Mouse (Mus musculus): Measurements from ENCODE around the gene Kcnj10. TPM values are rescaled to one million over a fixed set of nuclear protein-coding genes. Genes with fewer than 3 reads are reported as not detected.
A peak's percentile ranks its signal among the peaks of the same experiment; 100 is the strongest.

Gene Kcnj10
- polyA plus RNA-seq, 1 experiment from 2014 or later = 2.5 TPM

DNA sequence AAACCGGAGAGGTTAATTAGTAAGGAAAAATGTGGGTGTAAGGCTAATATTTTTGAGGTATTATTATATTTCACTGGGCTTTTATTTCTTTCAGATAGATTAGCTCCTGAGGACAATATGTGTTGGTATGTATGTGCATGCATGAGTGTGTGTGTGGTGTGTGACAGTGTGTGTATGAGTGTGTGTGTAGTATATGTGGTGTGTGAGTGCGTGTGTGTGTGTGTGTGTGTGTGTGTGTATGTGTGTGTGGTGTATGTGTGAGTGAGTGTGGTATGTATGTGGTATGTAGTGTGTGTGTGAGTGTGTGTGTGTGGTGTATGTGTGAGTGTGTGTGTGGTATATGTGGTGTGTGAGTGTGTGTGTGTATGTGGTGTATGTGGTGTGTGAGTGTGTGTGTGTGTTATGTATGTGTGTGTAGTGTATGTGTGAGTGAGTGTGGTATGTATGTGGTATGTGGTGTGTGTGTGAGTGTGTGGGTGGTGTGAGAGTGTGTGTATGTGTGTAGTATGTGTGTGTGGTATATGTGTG is 51.7 kb downstream of the Kcnj10 start:
- Histone ChIP-seq H3K4me3 (ENCODE audit: low read depth, low read length) (no peak overlapping the region), H3K36me3 (ENCODE audit: control insufficient read depth, insufficient read depth, low read length) (no peaks in the 10 kb centered on the region), H3K27ac (ENCODE audit: low read length) (no peak overlapping the region), H3K9ac (ENCODE audit: low read depth, low read length) (no peak overlapping the region; the same call in 1 of the 2 replicates), H3K4me2 (ENCODE audit: low read length) (no peak overlapping the region), H3K27me3 (ENCODE audit: control insufficient read depth, insufficient read depth, low read depth, low read length) (no peaks in the 10 kb centered on the region), H3K4me1 (ENCODE audit: control insufficient read depth, insufficient read depth, low read length) (peaks cover 9% of the 10 kb centered on the region), H3K9me3 (replicated peaks; ENCODE audit: control insufficient read depth, low read length, poor library complexity, severe bottlenecking) (no peaks in the 10 kb centered on the region)
- ATAC-seq = peak; percentile 52
- WGBS = 81% methylated on average over 2 of the region's 2 CpGs

GRCm38 (mm10) chr1:172393739-172394138 is 52.7 kb downstream of the Kcnj10 start:
- no peaks in the 10 kb centered on the region for H3K27me3 ChIP-seq (ENCODE audit: control insufficient read depth, insufficient read depth, low read depth, low read length)
- no peak for ATAC-seq
- no peaks in the 10 kb centered on the region for H3K9me3 ChIP-seq (replicated peaks; ENCODE audit: control insufficient read depth, low read length, poor library complexity, severe bottlenecking)
- H3K4me2 ChIP-seq (ENCODE audit: low read length) = no peak overlapping the region
- H3K27ac ChIP-seq (ENCODE audit: low read length) = no peak overlapping the region
- H3K9ac ChIP-seq (ENCODE audit: low read depth, low read length) = no peak overlapping the region
- H3K36me3 ChIP-seq (ENCODE audit: control insufficient read depth, insufficient read depth, low read length) = no peaks in the 10 kb centered on the region
- H3K4me1 ChIP-seq (ENCODE audit: control insufficient read depth, insufficient read depth, low read length) = peaks cover 9% of the 10 kb centered on the region
- H3K4me3 ChIP-seq (ENCODE audit: low read depth, low read length) = no peak overlapping the region
- 52% methylated on average over 8 of the region's 8 CpGs for WGBS

DNA sequence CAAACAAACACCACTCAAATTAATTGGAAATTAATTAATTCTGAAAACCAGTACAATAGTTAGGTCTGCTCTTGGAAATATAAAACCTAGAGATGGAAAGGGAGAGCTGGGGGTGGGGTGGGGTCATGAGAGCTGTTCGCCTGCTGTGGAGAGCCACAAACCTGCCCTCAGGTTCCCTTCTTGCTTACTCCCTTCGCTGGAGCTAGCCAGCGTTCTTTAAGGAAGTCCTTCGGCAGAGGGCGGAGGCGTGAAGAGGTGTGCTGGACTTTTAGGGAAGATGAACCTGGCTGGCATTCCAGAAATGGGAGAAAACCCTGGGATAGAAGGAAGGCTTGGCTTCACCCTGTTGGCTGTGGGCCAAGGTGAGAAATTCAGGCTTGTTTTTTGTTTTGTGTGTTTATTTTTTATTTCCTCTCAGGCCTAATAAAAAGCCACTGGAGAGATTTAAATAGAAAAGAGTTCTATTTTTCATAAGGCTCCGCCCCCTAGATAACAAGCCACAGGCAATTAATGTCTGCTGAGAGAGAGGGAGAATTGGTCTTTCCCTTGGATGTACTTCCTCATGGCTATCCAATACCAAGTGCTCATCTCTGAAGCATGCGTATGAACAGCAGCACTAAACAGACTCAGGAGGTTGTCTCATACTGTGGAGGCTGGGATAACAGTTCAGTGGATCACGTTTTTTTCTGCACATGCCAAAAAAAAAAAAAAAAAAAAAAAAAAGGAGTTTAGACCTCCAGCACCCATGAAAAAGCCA is 56.2 kb downstream of the Kcnj10 start:
- Histone ChIP-seq H3K27me3 (ENCODE audit: control insufficient read depth, insufficient read depth, low read depth, low read length) (no peaks in the 10 kb centered on the region), H3K4me3 (ENCODE audit: low read depth, low read length) (no peak overlapping the region), H3K9me3 (replicated peaks; ENCODE audit: control insufficient read depth, low read length, poor library complexity, severe bottlenecking) (no peaks in the 10 kb centered on the region), H3K9ac (ENCODE audit: low read depth, low read length) (no peak overlapping the region), H3K27ac (ENCODE audit: low read length) (no peak overlapping the region), H3K36me3 (ENCODE audit: control insufficient read depth, insufficient read depth, low read length) (no peaks in the 10 kb centered on the region), H3K4me2 (ENCODE audit: low read length) (no peak overlapping the region), H3K4me1 (ENCODE audit: control insufficient read depth, insufficient read depth, low read length) (peaks cover 2% of the 10 kb centered on the region)
- 63% methylated on average over 9 of the region's 9 CpGs for WGBS
- ATAC-seq = no peak

DNA sequence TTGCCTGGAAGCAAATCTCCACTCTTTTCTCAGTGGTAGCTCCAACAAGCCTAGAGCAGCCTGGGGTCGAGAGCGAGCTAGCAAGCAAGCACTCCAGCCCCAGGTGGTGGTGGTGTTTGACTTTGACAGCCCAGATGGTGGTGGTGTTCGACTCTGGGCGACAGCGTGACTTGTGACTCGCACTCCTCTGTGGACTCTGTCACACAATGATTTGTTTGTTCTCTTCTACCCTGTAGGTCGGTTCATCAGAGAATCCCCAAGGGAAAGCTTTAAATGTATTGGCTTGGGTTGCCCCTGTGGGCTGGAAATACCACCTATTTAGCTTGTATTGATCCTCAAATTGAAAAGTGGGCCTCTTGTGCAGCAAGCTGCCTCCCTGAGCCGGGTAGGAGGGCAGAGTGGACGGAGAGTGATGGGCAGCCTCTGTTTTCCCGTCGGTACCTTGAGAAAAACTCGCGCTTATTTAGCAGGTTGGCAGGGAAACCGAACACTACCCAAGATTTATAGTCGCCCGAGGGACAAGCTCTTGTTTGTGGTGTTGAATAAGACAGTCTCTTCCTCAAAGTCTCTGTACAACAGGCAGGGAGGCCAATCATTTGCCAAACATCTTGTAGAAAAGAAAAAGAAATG is 65.2 kb downstream of the Kcnj10 start:
- Histone ChIP-seq H3K9me3 (replicated peaks; ENCODE audit: control insufficient read depth, low read length, poor library complexity, severe bottlenecking) (no peaks in the 10 kb centered on the region), H3K4me2 (ENCODE audit: low read length) (no peak overlapping the region), H3K27me3 (ENCODE audit: control insufficient read depth, insufficient read depth, low read depth, low read length) (no peaks in the 10 kb centered on the region; the same call in 1 of the 2 replicates), H3K36me3 (ENCODE audit: control insufficient read depth, insufficient read depth, low read length) (no peaks in the 10 kb centered on the region), H3K4me3 (ENCODE audit: low read depth, low read length) (no peak overlapping the region), H3K9ac (ENCODE audit: low read depth, low read length) (no peak overlapping the region), H3K27ac (ENCODE audit: low read length) (no peak overlapping the region), H3K4me1 (ENCODE audit: control insufficient read depth, insufficient read depth, low read length) (no peaks in the 10 kb centered on the region)
- no peak for ATAC-seq
- 48% methylated on average over 16 of the region's 16 CpGs for WGBS

DNA sequence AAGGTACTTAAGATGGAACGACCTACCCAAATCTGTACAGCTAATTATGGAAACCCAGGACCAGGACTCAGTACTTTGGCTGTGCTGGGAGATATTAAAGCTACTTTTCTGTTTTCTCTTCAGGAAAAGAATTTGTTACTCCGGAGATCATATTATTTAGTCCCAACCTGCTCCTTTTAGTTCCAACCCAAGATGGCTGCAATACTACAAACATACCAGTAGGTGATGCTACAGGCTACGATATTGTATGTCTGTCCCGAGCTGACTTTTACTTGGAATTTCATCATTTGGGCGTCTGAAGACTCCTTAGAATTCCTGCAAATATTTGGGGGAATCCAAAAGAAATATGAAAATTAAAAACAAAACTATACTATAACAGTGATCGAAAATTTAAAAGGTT is 68.0 kb downstream of the Kcnj10 start:
- no peak for ATAC-seq
- 10% methylated on average over 6 of the region's 6 CpGs for WGBS
- no peak overlapping the region for H3K27ac ChIP-seq (ENCODE audit: low read length)
- no peak overlapping the region for H3K9ac ChIP-seq (ENCODE audit: low read depth, low read length)
- H3K4me2 ChIP-seq (ENCODE audit: low read length) = no peak overlapping the region
- no peaks in the 10 kb centered on the region for H3K4me1 ChIP-seq (ENCODE audit: control insufficient read depth, insufficient read depth, low read length)
- no peaks in the 10 kb centered on the region for H3K36me3 ChIP-seq (ENCODE audit: control insufficient read depth, insufficient read depth, low read length)
- no peak overlapping the region for H3K4me3 ChIP-seq (ENCODE audit: low read depth, low read length)
- H3K9me3 ChIP-seq (replicated peaks; ENCODE audit: control insufficient read depth, low read length, poor library complexity, severe bottlenecking) = no peaks in the 10 kb centered on the region
- H3K27me3 ChIP-seq (ENCODE audit: control insufficient read depth, insufficient read depth, low read depth, low read length) = no peaks in the 10 kb centered on the region; the same call in 1 of the 2 replicates

- 6% methylated on average over 5 of the region's 5 CpGs for WGBS
- Histone ChIP-seq H3K4me2 (ENCODE audit: low read length) (no peak overlapping the region), H3K4me1 (ENCODE audit: control insufficient read depth, insufficient read depth, low read length) (no peaks in the 10 kb centered on the region)
Measured at GRCm38 (mm10) chr1:172409431-172409830, 68.4 kb downstream of the Kcnj10 start.

DNA sequence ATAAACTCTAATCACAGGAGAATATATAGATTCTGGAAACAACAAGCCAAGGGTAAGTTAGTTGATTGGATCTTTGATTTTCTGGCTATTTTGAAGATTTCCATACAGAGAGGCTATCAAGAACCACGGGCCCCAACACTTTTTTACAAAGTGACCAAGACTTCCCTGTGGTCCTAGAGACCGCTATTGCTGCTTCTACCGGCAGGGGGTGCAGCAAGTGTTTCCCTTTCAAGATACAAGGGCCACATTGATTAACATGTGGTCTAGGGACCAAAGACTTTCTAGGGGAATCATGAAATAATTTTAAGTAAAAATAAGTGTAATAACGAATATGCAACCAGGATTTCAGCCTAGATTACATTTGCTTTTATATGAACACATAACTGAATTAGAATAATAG is 69.8 kb downstream of the Kcnj10 start:
- Histone ChIP-seq H3K9ac (ENCODE audit: low read depth, low read length) (no peak overlapping the region), H3K27me3 (ENCODE audit: control insufficient read depth, insufficient read depth, low read depth, low read length) (no peaks in the 10 kb centered on the region; the same call in 1 of the 2 replicates), H3K27ac (ENCODE audit: low read length) (no peak overlapping the region), H3K36me3 (ENCODE audit: control insufficient read depth, insufficient read depth, low read length) (no peaks in the 10 kb centered on the region), H3K4me3 (ENCODE audit: low read depth, low read length) (no peak overlapping the region), H3K9me3 (replicated peaks; ENCODE audit: control insufficient read depth, low read length, poor library complexity, severe bottlenecking) (no peaks in the 10 kb centered on the region), H3K4me2 (ENCODE audit: low read length) (no peak overlapping the region), H3K4me1 (ENCODE audit: control insufficient read depth, insufficient read depth, low read length) (no peaks in the 10 kb centered on the region)
- no peak for ATAC-seq
- WGBS = 4% methylated on average over 4 of the region's 4 CpGs

More at GRCm38 (mm10) chr1:172409431-172409830, 68.4 kb downstream of the Kcnj10 start:
- H3K9me3 ChIP-seq (replicated peaks; ENCODE audit: control insufficient read depth, low read length, poor library complexity, severe bottlenecking) = no peaks in the 10 kb centered on the region
- no peak for ATAC-seq
- no peaks in the 10 kb centered on the region; the same call in 1 of the 2 replicates for H3K27me3 ChIP-seq (ENCODE audit: control insufficient read depth, insufficient read depth, low read depth, low read length)
- H3K36me3 ChIP-seq (ENCODE audit: control insufficient read depth, insufficient read depth, low read length) = no peaks in the 10 kb centered on the region
- no peak overlapping the region for H3K9ac ChIP-seq (ENCODE audit: low read depth, low read length)
- H3K4me3 ChIP-seq (ENCODE audit: low read depth, low read length) = no peak overlapping the region
- no peak overlapping the region for H3K27ac ChIP-seq (ENCODE audit: low read length)

DNA sequence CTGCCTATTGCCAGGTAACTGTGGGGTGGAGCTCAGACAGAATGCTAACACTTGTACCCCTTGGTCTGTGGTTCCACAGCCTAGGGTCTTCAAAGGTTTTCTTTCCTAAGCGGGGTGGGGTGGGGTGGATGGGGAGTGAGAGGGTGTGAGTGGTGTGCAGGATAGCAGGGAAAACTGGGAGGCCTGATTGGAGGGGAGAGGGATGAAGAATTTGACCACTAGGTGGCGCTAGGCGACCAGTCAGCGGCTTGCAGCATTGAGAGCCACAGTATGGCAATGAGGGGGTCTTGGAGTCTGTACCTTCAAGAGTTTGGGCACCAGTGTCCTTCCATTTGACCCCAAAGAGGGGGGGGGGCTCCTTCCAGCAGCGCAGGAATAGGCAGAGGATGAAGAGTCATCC is 71.2 kb downstream of the Kcnj10 start:
- no peak overlapping the region for H3K4me2 ChIP-seq (ENCODE audit: low read length)
- 3% methylated on average over 5 of the region's 5 CpGs for WGBS
- H3K27me3 ChIP-seq (ENCODE audit: control insufficient read depth, insufficient read depth, low read depth, low read length) = no peaks in the 10 kb centered on the region; the same call in 1 of the 2 replicates
- H3K4me1 ChIP-seq (ENCODE audit: control insufficient read depth, insufficient read depth, low read length) = no peaks in the 10 kb centered on the region
- no peaks in the 10 kb centered on the region for H3K36me3 ChIP-seq (ENCODE audit: control insufficient read depth, insufficient read depth, low read length)
- no peaks in the 10 kb centered on the region for H3K9me3 ChIP-seq (replicated peaks; ENCODE audit: control insufficient read depth, low read length, poor library complexity, severe bottlenecking)
- peak; percentile 89 for ATAC-seq
- H3K9ac ChIP-seq (ENCODE audit: low read depth, low read length) = no peak overlapping the region
- H3K4me3 ChIP-seq (ENCODE audit: low read depth, low read length) = no peak overlapping the region
- H3K27ac ChIP-seq (ENCODE audit: low read length) = no peak overlapping the region

Measured in midbrain, embryonic 16.5 days (tissue).